Mouse (Mus musculus) cortical plate, adult 2 months (tissue): ENCODE measurements around the gene Sbk3.

Experiments used
- CTCF ChIP-seq: fragments of 200-500 bp; IDR thresholded peaks from 2 replicates; pipeline ENCODE4 v1.5.1; 2011; ENCODE audit warnings: mild to moderate bottlenecking, control low read depth, low read length; ENCODE audit not compliant: insufficient read depth; ENCODE audit errors: extremely low read depth
- POLR2A ChIP-seq: fragments of 200-500 bp; IDR thresholded peaks from 2 replicates; pipeline ENCODE4 v1.6.1; 2011; ENCODE audit warnings: mild to moderate bottlenecking, low read length, control low read depth; ENCODE audit not compliant: insufficient read depth; ENCODE audit errors: extremely low read depth

DNA sequence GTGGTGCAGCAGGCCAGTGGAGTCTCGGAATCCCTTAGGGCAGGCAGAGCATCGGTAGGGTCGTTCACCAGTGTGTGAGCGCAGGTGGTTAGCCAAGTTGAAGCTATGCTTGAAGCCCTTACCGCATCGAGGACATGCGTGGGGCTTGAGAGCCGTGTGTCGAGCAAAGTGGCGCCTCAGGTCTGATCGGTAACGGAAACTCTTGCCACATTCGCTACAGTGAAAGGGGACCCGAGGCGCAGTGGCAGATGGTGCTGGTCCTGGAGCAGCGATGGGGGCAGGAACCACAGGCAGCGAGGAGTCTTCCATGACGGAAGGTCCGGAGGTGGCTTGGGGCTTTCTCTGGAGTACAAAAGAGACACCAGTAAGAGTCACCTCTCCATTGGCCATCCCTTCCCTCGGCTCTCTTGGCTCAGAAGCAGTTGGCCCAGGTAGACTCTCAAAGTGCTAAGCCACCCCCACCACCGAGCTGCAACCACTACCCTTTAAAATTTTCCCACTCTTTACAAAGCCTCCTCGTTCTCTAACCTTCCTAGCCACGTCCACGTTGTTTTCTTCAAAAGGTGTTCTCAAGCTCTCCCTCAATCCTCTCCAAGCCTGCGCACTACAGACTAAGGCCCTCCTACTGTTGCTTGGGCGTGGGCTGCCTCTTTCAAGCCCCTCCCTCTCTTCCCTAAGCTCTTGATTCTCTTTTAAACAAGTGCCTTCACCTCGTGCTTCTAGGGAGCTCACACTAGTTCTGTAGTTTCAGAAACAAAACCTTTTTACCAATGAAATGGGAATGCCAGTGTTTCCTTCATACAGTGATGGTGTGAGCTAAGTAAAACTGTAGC lies 41.9 kb upstream of the Sbk3 start:
- TF ChIP-seq CTCF (no peak), POLR2A (no peak)
